Mouse (Mus musculus) lung, embryonic 16.5 days (tissue): ENCODE data around the gene Gm49380. TPM values are rescaled to one million over a fixed set of nuclear protein-coding genes. Genes with fewer than 3 reads are reported as not detected.

Experiments
- ATAC-seq: fragments of 200-750 bp; cut with Nextera tagmentation; 2 replicates; pipeline ENCODE4 v1.8.0; 2017; ENCODE audit warnings: low read depth, mild to moderate bottlenecking, moderate library complexity
- H3K27ac ChIP-seq: fragments of 300-500 bp; sonication (generic); 2 replicates; pipeline ENCODE4 v1.5.1; 2014; ENCODE audit warnings: mild to moderate bottlenecking, control low read depth, low read length
- H3K27me3 ChIP-seq: fragments of 300-500 bp; sonication (generic); 2 replicates; pipeline ENCODE4 v1.6.1; 2014; ENCODE audit warnings: low read depth, low read length, mixed read lengths; ENCODE audit not compliant: control insufficient read depth, insufficient read depth
- H3K36me3 ChIP-seq: fragments of 300-500 bp; sonication (generic); 2 replicates; pipeline ENCODE4 v1.6.1; 2014; ENCODE audit warnings: low read length; ENCODE audit not compliant: control insufficient read depth, insufficient read depth
- H3K4me1 ChIP-seq: fragments of 300-500 bp; sonication (generic); replicated peaks from 2 replicates; pipeline ENCODE4 v1.6.1; 2014; ENCODE audit warnings: low read length, mixed read lengths; ENCODE audit not compliant: control insufficient read depth, insufficient read depth
- H3K4me2 ChIP-seq: fragments of 300-500 bp; sonication (generic); 2 replicates; pipeline ENCODE4 v1.6.1; 2014; ENCODE audit warnings: low read depth, low read length, control low read depth
- H3K4me3 ChIP-seq: fragments of 300-500 bp; sonication (generic); 2 replicates; pipeline ENCODE4 v1.5.1; 2014; ENCODE audit warnings: mild to moderate bottlenecking, low read length, control low read depth
- H3K9ac ChIP-seq: fragments of 300-500 bp; sonication (generic); 2 replicates; pipeline ENCODE4 v1.6.1; 2014; ENCODE audit warnings: low read length, control low read depth
- H3K9me3 ChIP-seq: fragments of 300-500 bp; sonication (generic); 2 replicates; pipeline ENCODE4 v1.6.1; 2016; ENCODE audit warnings: low read length; ENCODE audit not compliant: control insufficient read depth
- WGBS: fragments of 180-500 bp; shearing (Covaris S2); extraction: QIAGEN DNeasy Blood & Tissue Kit; methylation state at CpG from one replicate; pipeline ENCODE4 v1.1.7; 2014; 5-methylcytosine and 5-hydroxymethylcytosine counted together
- polyA plus RNA-seq: library from polyadenylated mRNA; unstranded; fragments of >200 nt; fragmentation: Nextera tagmentation; extraction: Ambion mirVana; gene quantifications from 2 replicates; pipeline ENCODE4 v1.2.1, GENCODE M21; 2015

Gm49380 gene
- polyA plus RNA-seq, 1 experiment from 2014 or later: 0.14 TPM

- Histone ChIP-seq H3K9me3 (no peaks in the 10 kb centered on the region), H3K27me3 (peaks cover 18% of the 10 kb centered on the region), H3K9ac (no peak overlapping the region), H3K4me3 (no peak overlapping the region; the same call in 1 of the 2 replicates), H3K36me3 (no peaks in the 10 kb centered on the region), H3K4me2 (peak overlapping the region; percentile 99; the same call in 1 of the 2 replicates), H3K27ac (no peak overlapping the region), H3K4me1 (peaks cover 32% of the 10 kb centered on the region)
- 61% methylated on average over 14 of the region's 15 CpGs for WGBS
- no peak for ATAC-seq
These were observed 27.3 kb downstream of the Gm49380 start for GRCm38 (mm10) chr9:44085741-44086665.

GRCm38 (mm10) chr9:44085276-44085675 lies 28.0 kb downstream of the Gm49380 start:
- Histone ChIP-seq H3K27ac (no peak overlapping the region), H3K9me3 (no peaks in the 10 kb centered on the region), H3K27me3 (peaks cover 18% of the 10 kb centered on the region), H3K9ac (peak overlapping the region; percentile 82), H3K4me3 (peak overlapping the region; percentile 65), H3K4me2 (peak overlapping the region; percentile 99), H3K4me1 (peaks cover 32% of the 10 kb centered on the region), H3K36me3 (no peaks in the 10 kb centered on the region)
- ATAC-seq: peak; percentile 31; the same call in 1 of the 2 replicates
- 6% methylated on average over 10 of the region's 10 CpGs for WGBS

DNA sequence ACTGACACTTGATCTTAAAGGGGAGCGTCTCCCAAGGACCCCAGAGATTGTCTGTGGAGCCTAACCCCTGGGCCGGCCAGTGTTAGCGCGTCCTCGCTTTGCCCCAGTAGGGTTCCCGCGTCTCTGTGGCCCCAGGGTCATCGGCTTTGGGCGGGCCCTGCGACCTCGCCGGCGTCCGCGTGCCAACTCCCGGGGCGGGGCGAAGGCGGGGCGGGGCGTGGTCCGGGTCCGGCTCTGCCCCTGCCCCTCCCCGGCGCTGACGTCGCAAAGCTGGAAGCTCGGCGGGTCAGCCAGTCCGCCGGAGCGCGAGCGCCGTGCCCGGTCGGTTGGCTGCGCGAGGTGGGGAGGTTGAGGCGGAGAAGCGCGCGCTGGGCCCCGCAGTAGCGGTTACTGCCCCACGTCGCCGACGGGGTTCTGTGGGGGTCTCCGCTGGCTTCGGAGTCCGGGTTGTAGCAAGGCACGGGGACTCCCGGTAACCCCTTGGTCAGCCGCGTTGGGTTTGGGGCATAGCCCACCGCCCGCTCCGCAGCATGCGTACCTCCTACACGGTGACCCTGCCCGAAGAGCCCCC lies 28.6 kb downstream of the Gm49380 start:
- H3K9ac ChIP-seq: peak overlapping the region; percentile 82
- peaks cover 18% of the 10 kb centered on the region for H3K27me3 ChIP-seq
- H3K4me2 ChIP-seq: peak overlapping the region; percentile 99
- ATAC-seq: peak; percentile 87
- H3K4me3 ChIP-seq: peak overlapping the region; percentile 65
- under 1% methylated on average over 60 of the region's 62 CpGs for WGBS
- H3K36me3 ChIP-seq: no peaks in the 10 kb centered on the region
- H3K27ac ChIP-seq: no peak overlapping the region
- no peaks in the 10 kb centered on the region for H3K9me3 ChIP-seq
- H3K4me1 ChIP-seq: peaks cover 32% of the 10 kb centered on the region

- Histone ChIP-seq H3K9me3 (no peaks in the 10 kb centered on the region), H3K4me2 (peak overlapping the region; percentile 99), H3K36me3 (no peaks in the 10 kb centered on the region), H3K27ac (peak overlapping the region; percentile 7; the same call in 1 of the 2 replicates), H3K4me1 (peaks cover 35% of the 10 kb centered on the region), H3K27me3 (peaks cover 18% of the 10 kb centered on the region), H3K4me3 (peak overlapping the region; percentile 65), H3K9ac (peak overlapping the region; percentile 82)
- peak; percentile 11; the same call in 1 of the 2 replicates for ATAC-seq
- WGBS: 1% methylated on average over 14 of the region's 14 CpGs
These were observed 29.1 kb downstream of the Gm49380 start for GRCm38 (mm10) chr9:44084236-44084635.

DNA sequence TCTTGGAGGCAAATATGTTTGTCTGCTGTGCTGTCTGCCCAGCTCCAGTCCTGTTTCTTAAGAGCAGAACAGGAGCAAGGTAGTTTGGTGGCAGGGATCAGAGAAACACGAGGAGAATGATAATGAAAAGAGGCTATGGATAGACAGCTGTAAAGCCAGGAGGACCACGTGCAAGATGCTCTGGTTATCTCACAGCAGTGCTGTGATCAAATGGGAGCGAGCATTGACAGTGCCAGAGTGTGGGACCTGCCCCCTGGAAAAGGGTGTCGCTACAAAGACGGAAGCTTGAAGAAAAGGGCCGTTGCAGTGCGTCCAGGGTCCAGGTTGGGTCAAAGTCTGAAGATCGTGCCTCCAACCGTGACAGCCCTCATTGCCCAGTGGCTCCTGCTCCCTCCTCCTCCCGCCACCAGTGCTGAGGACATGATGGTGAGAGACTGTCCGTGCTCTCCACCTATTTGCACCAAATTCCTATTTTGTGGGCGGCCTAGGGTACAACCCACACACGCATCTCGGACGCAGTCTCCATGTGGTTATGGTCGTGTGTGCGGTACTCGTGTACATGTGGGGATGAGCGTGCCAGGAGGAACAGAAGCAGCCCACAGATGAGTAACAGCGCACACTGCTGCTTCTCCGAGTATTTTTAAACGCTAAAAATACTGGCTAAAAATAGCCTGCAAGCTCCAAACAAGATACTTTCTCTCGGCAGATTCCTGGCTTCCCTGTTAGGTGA lies 29.7 kb downstream of the Gm49380 start:
- H3K4me3 ChIP-seq: peak overlapping the region; percentile 65
- peak overlapping the region; percentile 99 for H3K4me2 ChIP-seq
- no peak overlapping the region for H3K9ac ChIP-seq
- no peak overlapping the region for H3K27ac ChIP-seq
- no peaks in the 10 kb centered on the region for H3K9me3 ChIP-seq
- H3K4me1 ChIP-seq: peaks cover 39% of the 10 kb centered on the region
- peaks cover 18% of the 10 kb centered on the region for H3K27me3 ChIP-seq
- WGBS: 8% methylated on average over 23 of the region's 23 CpGs
- no peaks in the 10 kb centered on the region for H3K36me3 ChIP-seq
- ATAC-seq: 0 out of 2 replicates have a peak, but pooled peaks have one; percentile 3

DNA sequence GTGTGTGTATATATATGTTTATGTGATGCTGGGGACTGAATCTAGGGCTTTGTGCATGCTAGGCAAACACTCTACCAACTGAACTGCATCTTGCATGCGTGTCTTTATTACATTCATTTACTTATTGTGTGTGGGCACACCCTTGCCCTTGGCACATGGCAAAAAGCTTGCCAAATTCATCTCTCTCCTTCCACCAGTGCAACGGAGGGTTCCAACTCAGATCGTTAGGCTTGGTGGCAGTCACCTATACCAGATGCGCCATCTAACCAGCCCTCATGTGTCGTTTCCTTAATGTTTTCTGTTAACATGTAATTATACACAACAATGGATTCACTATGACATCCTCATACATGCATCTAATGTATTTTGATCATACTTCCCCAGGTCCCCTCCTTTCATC lies 31.0 kb downstream of the Gm49380 start:
- H3K4me2 ChIP-seq: no peak overlapping the region
- peaks cover 33% of the 10 kb centered on the region for H3K4me1 ChIP-seq
- no peak overlapping the region for H3K27ac ChIP-seq
- no peak for ATAC-seq
- no peaks in the 10 kb centered on the region for H3K36me3 ChIP-seq
- no peak overlapping the region for H3K4me3 ChIP-seq
- no peaks in the 10 kb centered on the region for H3K9me3 ChIP-seq
- WGBS: 91% methylated on average over 5 of the region's 5 CpGs
- no peak overlapping the region for H3K9ac ChIP-seq
- peaks cover 16% of the 10 kb centered on the region for H3K27me3 ChIP-seq

GRCm38 (mm10) chr9:44081581-44081980 lies 31.7 kb downstream of the Gm49380 start:
- Histone ChIP-seq H3K4me1 (peaks cover 32% of the 10 kb centered on the region), H3K27me3 (peaks cover 13% of the 10 kb centered on the region), H3K4me3 (no peak overlapping the region), H3K27ac (no peak overlapping the region), H3K9ac (no peak overlapping the region), H3K36me3 (no peaks in the 10 kb centered on the region), H3K4me2 (no peak overlapping the region), H3K9me3 (no peaks in the 10 kb centered on the region)
- no peak for ATAC-seq
- WGBS: 73% methylated on average over 5 of the region's 5 CpGs

- H3K27me3 ChIP-seq: peaks cover 12% of the 10 kb centered on the region
- no peak overlapping the region for H3K9ac ChIP-seq
- H3K9me3 ChIP-seq: no peaks in the 10 kb centered on the region
- peaks cover 32% of the 10 kb centered on the region for H3K4me1 ChIP-seq
- ATAC-seq: no peak
- no peaks in the 10 kb centered on the region for H3K36me3 ChIP-seq
- H3K4me3 ChIP-seq: no peak overlapping the region
- H3K27ac ChIP-seq: no peak overlapping the region
- H3K4me2 ChIP-seq: no peak overlapping the region
- 60% methylated on average over 5 of the region's 5 CpGs for WGBS
These were observed 32.3 kb downstream of the Gm49380 start for GRCm38 (mm10) chr9:44080953-44081352.
